Comparison of ENCODE assay signal across 10 mouse cellular contexts in genomic region chr6:29362246-29363128, GRCm38 (mm10). TPM values are rescaled to one million over a fixed set of nuclear protein-coding genes. Genes with fewer than 3 reads are reported as not detected.
DNase-seq lines count a peak whose midpoint lies in the region; ATAC-seq and TF ChIP-seq lines count a peak whose summit lies in the region.
"Had no signal": no experiment of that assay in that cellular context is flagged by ENCODE, and none has a peak within 500 bp of the region (broad histone marks: within the 10 kb centered on the region; RNA-seq: fewer than 3 reads in every experiment).

No protein-coding gene starts in this region.

- H3K4me3 ChIP-seq in limb, embryonic 15.5 days, result no peak overlapping the region
- H3K4me3 ChIP-seq: megakaryocyte, embryonic 14.5 days had no signal

- ATAC-seq in limb, embryonic 15.5 days (ENCODE audit: insufficient number of reproducible peaks, low FRiP score, low TSS enrichment, low read depth), result peak; percentile 30; the same call in 1 of the 2 replicates

- peak overlapping the region; percentile 43; the same call in 1 of the 2 replicates for H3K27ac ChIP-seq in limb, embryonic 15.5 days

- H3K4me2 ChIP-seq in limb, embryonic 15.5 days, result no peak overlapping the region

- no peaks in the 10 kb centered on the region for H3K27me3 ChIP-seq in limb, embryonic 15.5 days
- H3K27me3 ChIP-seq: megakaryocyte, embryonic 14.5 days had no signal

- DNase-seq in heart, adult 18-20 months, result peak; percentile 13 to 38
- no peak for DNase-seq in heart, adult 9 months (ENCODE audit: low spot score in 2 of 2)
- peak; percentile 27 for DNase-seq in left cerebral cortex, postnatal 4 days
- no peak for DNase-seq in left cerebral cortex, postnatal 10 days (ENCODE audit: extremely low spot score in 1 of 2, low spot score in 2 of 2)
- DNase-seq in brain, embryonic 14.5 days (ENCODE audit: low read depth), result peak; percentile 95
- DNase-seq in urinary bladder, postnatal 14 days (ENCODE audit: low spot score), result no peak
- DNase-seq in spleen, adult 12 weeks (ENCODE audit: low spot score), result no peak
- DNase-seq: kidney, postnatal 25 days had no signal

- intact Hi-C loops in left cerebral cortex, postnatal 4 days (cut with DNase I), result no loop called here
- intact Hi-C loops in left cerebral cortex, postnatal 10 days (cut with DNase I), result no loop called here

- H3K36me3 ChIP-seq in limb, embryonic 15.5 days, result peaks cover 63% of the 10 kb centered on the region

- TF ChIP-seq CTCF in brain, embryonic 14.5 days (IDR thresholded peaks at IDR 0.05; ENCODE audit: borderline replicate concordance, extremely low read depth, insufficient read depth, insufficient read length), result peak; percentile 52; the same call in 1 of the 2 replicates

- 31% methylated on average over 7 of the region's 7 CpGs for WGBS in limb, embryonic 15.5 days

- H3K4me1 ChIP-seq in limb, embryonic 15.5 days, result peaks cover 20% of the 10 kb centered on the region

- TF ChIP-seq POLR2A in brain, embryonic 14.5 days (IDR thresholded peaks at IDR 0.05; ENCODE audit: borderline replicate concordance, extremely low read depth, insufficient read depth, insufficient read length, poor library complexity, severe bottlenecking), result no peak

- H3K9ac ChIP-seq in limb, embryonic 15.5 days, result no peak overlapping the region

- no peaks in the 10 kb centered on the region for H3K9me3 ChIP-seq in limb, embryonic 15.5 days
- H3K9me3 ChIP-seq: megakaryocyte, embryonic 14.5 days had no signal

RNA-seq across cellular contexts. Expression of gene Calu, which starts 14.6 kb away (rescaled TPM):
- 100 to 1,000 TPM; 239 to 241 TPM for total RNA-seq in heart, adult 18-20 months (2021)
- 100 to 1,000 TPM; 103 to 107 TPM for total RNA-seq in left cerebral cortex, postnatal 4 days (2021)
- 100 to 1,000 TPM; 100 to 101 TPM for total RNA-seq in left cerebral cortex, postnatal 10 days (2021)
- 98.1 and 118 TPM in 2 replicates for polyA plus RNA-seq in brain, embryonic 14.5 days (2012; rRNA removed)
- 549 and 573 TPM in 2 replicates for polyA plus RNA-seq in limb, embryonic 15.5 days (2015; fragmentation: Nextera tagmentation; extraction: Ambion mirVana)

RNA-seq across cellular contexts. Expression of gene Opn1sw, which starts 25.8 kb away (rescaled TPM):
- total RNA-seq in heart, adult 18-20 months (2021), result not detected
- under 1 TPM in 1 of 2 experiments, not detected in 1; 0.32 TPM for total RNA-seq in left cerebral cortex, postnatal 4 days (2021)
- under 1 TPM; 0.39 to 0.99 TPM for total RNA-seq in left cerebral cortex, postnatal 10 days (2021)
- polyA plus RNA-seq in brain, embryonic 14.5 days (2012; rRNA removed), result 0.11 and 0.32 TPM in 2 replicates
- 1.1 and 1.3 TPM in 2 replicates for polyA plus RNA-seq in limb, embryonic 15.5 days (2015; fragmentation: Nextera tagmentation; extraction: Ambion mirVana)

RNA-seq across cellular contexts. Expression of gene Ccdc136, which starts 33.6 kb away (rescaled TPM):
- total RNA-seq in heart, adult 18-20 months (2021), result 1 to 10 TPM; 1.6 to 2.1 TPM
- total RNA-seq in left cerebral cortex, postnatal 4 days (2021), result 10 to 100 TPM; 70.7 to 72.5 TPM
- 100 to 1,000 TPM in 1 of 2 experiments, 10 to 100 TPM in 1; 95.7 to 101 TPM for total RNA-seq in left cerebral cortex, postnatal 10 days (2021)
- 44.5 and 46.7 TPM in 2 replicates for polyA plus RNA-seq in brain, embryonic 14.5 days (2012; rRNA removed)
- 18.1 and 21.0 TPM in 2 replicates for polyA plus RNA-seq in limb, embryonic 15.5 days (2015; fragmentation: Nextera tagmentation; extraction: Ambion mirVana)

RNA-seq across cellular contexts. Expression of gene Fam71f1, which starts 43.5 kb away (rescaled TPM):
- not detected for total RNA-seq in heart, adult 18-20 months (2021)
- total RNA-seq in left cerebral cortex, postnatal 4 days (2021), result not detected
- total RNA-seq in left cerebral cortex, postnatal 10 days (2021), result not detected
- polyA plus RNA-seq in brain, embryonic 14.5 days (2012; rRNA removed), result not detected in 2 replicates
- polyA plus RNA-seq in limb, embryonic 15.5 days (2015; fragmentation: Nextera tagmentation; extraction: Ambion mirVana), result not detected in 2 replicates

Comparison
In these comparisons a context has a peak if more than half of its experiments do, and no peak if none do; other contexts are left out.
1. DNase-seq: peak in heart, adult 18-20 months (2 of 2), left cerebral cortex, postnatal 4 days (single experiment) and brain, embryonic 14.5 days (single experiment); none in heart, adult 9 months (0 of 2), left cerebral cortex, postnatal 10 days (0 of 2), urinary bladder, postnatal 14 days (single experiment) and spleen, adult 12 weeks (single experiment).
2. RNA of gene Ccdc136, which starts 33.6 kb away (total RNA-seq): 95.7 to 101 TPM in left cerebral cortex, postnatal 10 days and 70.7 to 72.5 TPM in left cerebral cortex, postnatal 4 days; 1.6 to 2.1 TPM in heart, adult 18-20 months; every median in the first group is over 10 times any median in the second.